Mouse (Mus musculus): ENCODE data around the gene Stx18. TPM values are rescaled to one million over a fixed set of nuclear protein-coding genes. Genes with fewer than 3 reads are reported as not detected.

The Stx18 gene
- total RNA-seq, 2 experiments from 2014 or later: 38.3 to 40.9 TPM

Other genes starting within 250 kb of the Stx18 start
- gene Msx1, start 214.2 kb upstream of the Stx18 start, total RNA-seq (2021): 1 to 10 TPM; 4.9 to 6.3 TPM
- gene Nsg1, start 121.2 kb downstream of the Stx18 start, total RNA-seq (2021): 100 to 1,000 TPM; 425 to 451 TPM
- gene Zbtb49, start 181.7 kb downstream of the Stx18 start, total RNA-seq (2021): 10 to 100 TPM; 18.5 to 20.1 TPM
- gene Lyar, start 181.7 kb downstream of the Stx18 start, total RNA-seq (2021): 10 to 100 TPM; 10.0 to 10.8 TPM
- 10 to 100 TPM; 29.7 to 31.1 TPM for gene Tmem128, start 221.4 kb downstream of the Stx18 start, total RNA-seq (2021)
- gene Otop1, start 237.2 kb downstream of the Stx18 start, total RNA-seq (2021): under 1 TPM; 0.10 to 0.15 TPM

All from layer of hippocampus, adult 18-20 months (tissue).